Mouse (Mus musculus): ENCODE measurements around the gene Hormad2. TPM values are rescaled to one million over a fixed set of nuclear protein-coding genes. Genes with fewer than 3 reads are reported as not detected.

Hormad2 gene
- polyA plus RNA-seq, 1 experiment from 2014 or later, result 0.43 TPM

DNA sequence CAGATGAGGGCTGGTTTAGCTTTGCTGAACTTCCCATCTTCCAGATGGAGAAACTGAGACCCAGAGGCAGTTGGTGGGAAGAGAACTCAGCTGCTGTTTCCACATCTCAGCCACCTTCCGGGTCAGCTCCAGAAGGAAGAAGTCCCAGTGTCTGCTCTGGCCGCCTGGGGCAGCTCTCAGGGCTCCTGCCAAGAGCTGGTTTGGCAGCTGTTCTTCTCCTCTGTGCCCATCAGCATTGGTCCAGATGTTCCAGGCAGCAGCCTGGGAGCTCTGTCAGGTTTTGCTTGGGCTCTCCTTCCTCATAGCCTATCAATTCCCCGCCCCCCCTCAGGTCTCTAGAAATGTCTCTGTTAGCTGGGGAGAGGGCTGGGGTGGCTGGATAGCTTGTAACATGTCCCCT, 140.2 kb downstream of the Hormad2 start:
- Histone ChIP-seq H3K9ac (no peak overlapping the region), H3K27me3 (no peaks in the 10 kb centered on the region), H3K4me3 (replicated peaks) (no peak overlapping the region), H3K4me2 (replicated peaks) (no peak overlapping the region), H3K27ac (replicated peaks) (no peak overlapping the region), H3K9me3 (replicated peaks) (no peaks in the 10 kb centered on the region), H3K36me3 (no peaks in the 10 kb centered on the region), H3K4me1 (peaks cover 42% of the 10 kb centered on the region)
- ATAC-seq (ENCODE audit: insufficient number of reproducible peaks, low FRiP score, low TSS enrichment, low read depth), result no peak
- WGBS, result 60% methylated on average over 3 of the region's 3 CpGs

DNA sequence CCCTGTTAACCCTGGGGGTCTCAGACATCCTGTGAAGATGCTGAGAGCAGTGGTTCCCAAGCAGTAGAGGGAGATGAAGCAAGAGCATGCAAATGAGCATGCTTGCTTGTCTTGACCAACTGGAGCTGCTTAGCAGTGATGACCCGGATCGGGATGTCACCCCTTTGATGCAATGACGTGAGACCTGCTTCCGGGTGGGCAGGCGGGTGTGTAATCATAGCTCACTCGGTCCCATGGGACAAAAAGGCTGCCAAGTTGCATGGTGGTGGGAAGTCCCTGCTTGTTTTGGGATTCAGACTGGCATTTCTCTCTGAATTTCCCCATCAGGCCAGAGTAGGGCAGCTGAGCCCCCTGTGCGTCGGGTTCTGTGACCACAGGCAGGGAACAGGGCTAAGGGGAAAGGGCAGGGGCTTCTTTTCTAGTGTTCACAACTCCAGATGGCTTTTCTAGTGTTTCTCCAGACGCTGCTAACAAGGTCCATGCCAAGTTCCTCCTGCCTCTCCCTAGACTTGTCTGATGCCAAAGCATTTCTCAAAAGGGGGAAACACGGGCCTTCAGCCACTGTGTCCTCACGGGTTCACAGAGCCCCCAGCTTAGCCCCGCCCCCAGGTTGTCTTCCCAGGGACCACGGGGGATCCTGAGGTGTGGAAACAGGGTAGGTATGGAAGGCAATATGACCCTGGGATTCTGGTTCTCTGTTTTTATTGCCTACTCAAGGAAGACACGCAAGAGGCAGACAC, 141.0 kb downstream of the Hormad2 start:
- no peaks in the 10 kb centered on the region for H3K9me3 ChIP-seq (replicated peaks)

DNA sequence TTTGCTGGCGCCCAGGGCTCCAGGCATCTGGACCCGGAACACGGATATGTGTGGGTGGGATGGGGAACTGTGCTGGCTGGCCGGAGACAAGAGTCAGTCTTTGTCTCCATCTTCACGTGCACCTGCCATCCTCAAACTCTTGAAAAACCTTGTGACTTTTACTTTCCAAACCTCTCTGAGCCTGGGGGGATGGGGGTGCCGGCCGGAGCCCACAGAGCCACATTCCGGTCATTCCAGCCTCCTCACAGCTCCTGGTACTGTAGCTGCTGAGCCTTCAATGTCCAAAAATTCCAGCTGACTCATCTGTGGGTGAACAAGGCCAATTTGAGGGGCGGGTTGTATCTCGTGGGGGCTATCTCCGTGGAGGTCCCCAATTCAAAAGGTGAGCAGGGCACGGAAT, 141.7 kb downstream of the Hormad2 start:
- Histone ChIP-seq H3K4me3 (replicated peaks) (no peak overlapping the region), H3K9ac (no peak overlapping the region), H3K4me1 (peaks cover 49% of the 10 kb centered on the region), H3K27ac (replicated peaks) (no peak overlapping the region), H3K36me3 (no peaks in the 10 kb centered on the region), H3K4me2 (replicated peaks) (no peak overlapping the region), H3K27me3 (no peaks in the 10 kb centered on the region), H3K9me3 (replicated peaks) (no peaks in the 10 kb centered on the region)
- no peak for ATAC-seq (ENCODE audit: insufficient number of reproducible peaks, low FRiP score, low TSS enrichment, low read depth)
- 30% methylated on average over 12 of the region's 12 CpGs for WGBS

More for the DNA sequence above, 141.0 kb downstream of the Hormad2 start:
- Histone ChIP-seq H3K27ac (replicated peaks) (no peak overlapping the region), H3K36me3 (no peaks in the 10 kb centered on the region), H3K9ac (no peak overlapping the region), H3K4me3 (replicated peaks) (no peak overlapping the region), H3K4me2 (replicated peaks) (no peak overlapping the region), H3K27me3 (no peaks in the 10 kb centered on the region), H3K4me1 (peaks cover 46% of the 10 kb centered on the region)
- 47% methylated on average over 14 of the region's 14 CpGs for WGBS
- no peak for ATAC-seq (ENCODE audit: insufficient number of reproducible peaks, low FRiP score, low TSS enrichment, low read depth)

DNA sequence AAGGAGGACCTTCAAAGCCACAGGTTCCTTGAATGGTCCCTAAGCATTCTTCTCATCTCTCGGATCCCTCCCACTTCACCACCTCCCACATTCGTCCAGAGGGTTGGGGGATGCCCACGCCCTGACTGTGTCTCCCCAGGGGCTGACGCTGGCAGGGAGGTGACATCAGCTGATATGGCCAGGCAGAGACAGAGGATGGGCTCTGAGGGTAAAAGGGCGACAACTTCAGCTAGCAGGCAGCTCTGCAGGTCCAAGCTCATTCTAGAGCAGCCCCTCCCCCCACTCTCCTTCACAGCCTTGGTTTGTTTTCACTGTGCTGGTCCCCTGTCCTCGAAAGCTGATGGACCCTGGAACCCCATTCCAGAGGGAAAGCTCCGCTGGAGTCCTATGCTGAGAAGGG, 142.3 kb downstream of the Hormad2 start:
- H3K4me1 ChIP-seq, result peaks cover 49% of the 10 kb centered on the region
- H3K9ac ChIP-seq, result no peak overlapping the region
- no peak overlapping the region for H3K27ac ChIP-seq (replicated peaks)
- H3K36me3 ChIP-seq, result no peaks in the 10 kb centered on the region
- 39% methylated on average over 7 of the region's 7 CpGs for WGBS
- no peak overlapping the region for H3K4me3 ChIP-seq (replicated peaks)
- no peak for ATAC-seq (ENCODE audit: insufficient number of reproducible peaks, low FRiP score, low TSS enrichment, low read depth)
- no peaks in the 10 kb centered on the region for H3K9me3 ChIP-seq (replicated peaks)
- H3K27me3 ChIP-seq, result no peaks in the 10 kb centered on the region
- H3K4me2 ChIP-seq (replicated peaks), result no peak overlapping the region

DNA sequence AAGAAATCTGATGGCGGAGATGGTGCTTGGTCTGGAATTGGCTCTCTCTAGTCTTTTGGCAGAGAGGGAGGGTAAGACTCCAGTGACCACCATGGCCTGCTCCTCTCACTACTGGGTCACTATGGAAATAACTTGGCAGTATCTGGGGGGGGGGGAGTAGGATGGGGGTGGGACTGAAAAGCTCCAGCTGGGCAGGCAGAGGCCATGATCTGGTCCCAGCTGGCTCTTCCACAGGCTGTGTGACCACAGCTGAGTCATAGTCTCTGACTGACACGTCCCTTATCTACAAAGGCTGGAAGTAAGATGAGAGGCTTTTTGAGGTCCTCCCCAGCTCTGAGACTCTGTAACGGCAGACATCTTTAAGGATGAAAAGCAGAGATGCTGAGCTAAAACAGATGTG, 143.2 kb downstream of the Hormad2 start:
- 59% methylated on average over 3 of the region's 3 CpGs for WGBS
- Histone ChIP-seq H3K4me3 (replicated peaks) (no peak overlapping the region), H3K27ac (replicated peaks) (no peak overlapping the region), H3K4me2 (replicated peaks) (no peak overlapping the region), H3K4me1 (peaks cover 41% of the 10 kb centered on the region), H3K9ac (no peak overlapping the region), H3K27me3 (no peaks in the 10 kb centered on the region), H3K36me3 (no peaks in the 10 kb centered on the region), H3K9me3 (replicated peaks) (no peaks in the 10 kb centered on the region)
- ATAC-seq (ENCODE audit: insufficient number of reproducible peaks, low FRiP score, low TSS enrichment, low read depth), result no peak

DNA sequence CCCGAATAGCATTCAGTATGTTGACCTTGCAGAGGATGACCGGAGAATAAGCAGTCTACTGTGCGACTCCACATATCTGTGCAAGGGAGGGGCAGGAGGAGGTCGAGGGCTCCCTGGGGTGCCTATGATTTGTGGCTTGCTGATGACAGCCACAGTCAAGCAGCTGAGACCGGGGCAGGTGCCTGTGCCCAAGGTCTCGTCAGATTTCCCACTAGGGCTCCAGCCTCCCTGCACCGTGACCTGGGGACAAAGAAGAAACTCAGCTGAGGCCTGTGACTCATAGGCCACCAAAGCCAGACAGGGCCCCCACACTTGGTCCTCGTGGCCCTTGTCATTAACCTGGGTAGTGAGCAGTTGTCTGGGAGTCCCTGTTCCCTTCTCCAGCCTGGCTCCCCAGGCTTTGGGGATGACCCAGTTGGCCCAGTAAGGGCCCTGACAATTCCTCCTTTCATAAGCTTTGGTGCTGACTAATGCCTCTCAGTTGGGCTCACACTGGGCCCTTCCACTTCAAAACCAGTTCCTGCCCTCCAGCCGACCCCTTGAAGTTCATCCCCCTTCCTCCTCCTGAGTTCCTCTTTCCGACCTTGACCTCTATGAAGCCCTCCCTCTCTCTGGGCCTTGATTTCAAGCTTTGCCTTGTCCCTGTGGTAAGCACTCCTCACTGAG, 144.2 kb downstream of the Hormad2 start:
- Histone ChIP-seq H3K4me2 (replicated peaks) (no peak overlapping the region), H3K9ac (no peak overlapping the region), H3K27me3 (no peaks in the 10 kb centered on the region), H3K9me3 (replicated peaks) (no peaks in the 10 kb centered on the region), H3K4me1 (peaks cover 40% of the 10 kb centered on the region), H3K36me3 (no peaks in the 10 kb centered on the region), H3K27ac (replicated peaks) (no peak overlapping the region), H3K4me3 (replicated peaks) (no peak overlapping the region)
- 77% methylated on average over 10 of the region's 10 CpGs for WGBS
- ATAC-seq (ENCODE audit: insufficient number of reproducible peaks, low FRiP score, low TSS enrichment, low read depth), result no peak

Other genes starting within 250 kb of the Hormad2 start
- 13.1 and 14.0 TPM in 2 replicates for gene Castor1, start 222.9 kb downstream of the Hormad2 start, polyA plus RNA-seq (2015; fragmentation: Nextera tagmentation; extraction: Ambion mirVana)
- 0.20 and 0.21 TPM in 2 replicates for gene Osm, start 204.7 kb downstream of the Hormad2 start, polyA plus RNA-seq (2015; fragmentation: Nextera tagmentation; extraction: Ambion mirVana)
- 0.32 and 0.67 TPM in 2 replicates for gene Lif, start 183.5 kb downstream of the Hormad2 start, polyA plus RNA-seq (2015; fragmentation: Nextera tagmentation; extraction: Ambion mirVana)
- gene Mtmr3, start 153.8 kb upstream of the Hormad2 start, polyA plus RNA-seq (2015; fragmentation: Nextera tagmentation; extraction: Ambion mirVana), result 27.6 and 27.9 TPM in 2 replicates
- gene Gm11032, start 179.0 kb upstream of the Hormad2 start, polyA plus RNA-seq (2015; fragmentation: Nextera tagmentation; extraction: Ambion mirVana), result not detected in 2 replicates
- 29.3 and 33.3 TPM in 2 replicates for gene Ascc2, start 196.6 kb upstream of the Hormad2 start, polyA plus RNA-seq (2015; fragmentation: Nextera tagmentation; extraction: Ambion mirVana)